Mouse (Mus musculus) liver, adult 2 months (tissue): Measurements from ENCODE around the gene Slc28a2.
"Not testable (repeated sequence)": the region's sequence is repeated elsewhere in the genome, so short reads cannot be mapped to it uniquely, and the experiment has no call there.

Source experiments
- CTCF ChIP-seq: fragments of 200-500 bp; IDR thresholded peaks from 2 replicates; pipeline ENCODE4 v1.5.1; 2011; ENCODE audit warnings: low read depth, low read length, control low read depth
- POLR2A ChIP-seq: fragments of 200-500 bp; IDR thresholded peaks from 2 replicates; pipeline ENCODE4 v1.6.1; 2011; ENCODE audit warnings: low read length, control low read depth; ENCODE audit not compliant: insufficient read depth; ENCODE audit errors: extremely low read depth

- not testable (repeated sequence) for TF ChIP-seq CTCF, POLR2A
These were observed 368 bp downstream of the Slc28a2 start for GRCm38 (mm10) chr2:122426645-122427044.
